Mouse (Mus musculus): ENCODE data around the gene Arpc5.

DNA sequence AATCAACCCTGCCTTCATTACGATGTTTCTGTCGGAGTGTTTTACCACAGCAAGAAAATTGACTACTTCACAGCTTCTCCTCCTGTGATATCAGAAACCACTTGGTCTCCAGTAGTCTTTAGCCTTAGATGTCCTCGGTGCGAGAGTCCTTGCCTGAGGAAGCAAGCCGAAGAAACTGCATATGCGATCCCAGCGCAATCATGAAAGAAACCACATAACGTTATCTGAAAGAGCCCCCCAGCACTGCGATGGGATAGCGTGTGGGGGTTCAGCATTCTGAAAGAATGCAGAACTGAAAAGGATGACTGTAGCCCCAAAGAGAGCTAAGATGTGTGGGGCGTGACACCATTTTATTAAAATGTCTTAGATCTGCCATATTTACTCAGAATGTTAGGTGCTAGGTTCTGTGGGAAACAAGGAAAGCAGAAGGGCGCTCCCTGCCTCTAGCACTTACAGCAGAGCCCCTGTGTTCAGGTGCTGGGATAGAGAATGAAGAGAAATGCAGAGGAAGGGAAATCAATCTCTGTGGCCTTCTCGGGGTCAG is 34.4 kb downstream of the Arpc5 start:
- no peak for TF ChIP-seq POLR2A (IDR thresholded peaks at IDR 0.05; ENCODE audit: control insufficient read depth, extremely low read depth, insufficient read depth, low read length, poor library complexity)
- TF ChIP-seq CTCF (IDR thresholded peaks at IDR 0.05; ENCODE audit: borderline replicate concordance, control insufficient read depth, extremely low read depth, insufficient read depth, low read length, poor library complexity): no peak

Data from thymus, adult 2 months (tissue).